Mouse (Mus musculus) cerebellum, adult 11-12 months (tissue): Measurements from ENCODE around the gene Fam120a.
A peak's percentile ranks its signal among the peaks of the same experiment; 100 is the strongest.

Experiments used
- DNase-seq: peaks from one replicate; pipeline ENCODE4 v3.0.0; 2022

Gene Fam120a

GRCm38 (mm10) chr13:48911426-48911825 is 56.4 kb downstream of the Fam120a start:
- DNase-seq: no peak

GRCm38 (mm10) chr13:48905458-48905857 is 62.4 kb downstream of the Fam120a start:
- DNase-seq: no peak

GRCm38 (mm10) chr13:48895376-48895775 is 72.4 kb downstream of the Fam120a start:
- no peak for DNase-seq

- DNase-seq: no peak
Observed at GRCm38 (mm10) chr13:48890260-48890960, 77.4 kb downstream of the Fam120a start.

GRCm38 (mm10) chr13:48878534-48878933 is 89.3 kb downstream of the Fam120a start:
- peak; percentile 99 for DNase-seq

- peak; percentile 58 for DNase-seq
Observed at GRCm38 (mm10) chr13:48877805-48878204, 90.0 kb downstream of the Fam120a start.

- DNase-seq: no peak
Observed at GRCm38 (mm10) chr13:48872726-48873125, 95.1 kb downstream of the Fam120a start.

GRCm38 (mm10) chr13:48871887-48872606 is 95.8 kb downstream of the Fam120a start:
- peak; percentile 59 for DNase-seq

GRCm38 (mm10) chr13:48870771-48871731 is 96.8 kb downstream of the Fam120a start, which contains the start of gene Phf2:
TSS of gene Phf2 (minus strand) at chr13:48871119.
- peak; percentile 55 for DNase-seq

GRCm38 (mm10) chr13:48869950-48870770 is 97.7 kb downstream of the Fam120a start:
- peak; percentile 63 for DNase-seq

- no peak for DNase-seq
Observed at GRCm38 (mm10) chr13:48869600-48869949, 98.2 kb downstream of the Fam120a start.

- DNase-seq: peak; percentile 67
Observed at GRCm38 (mm10) chr13:48869088-48869487, 98.7 kb downstream of the Fam120a start.

GRCm38 (mm10) chr13:48864673-48865356 is 103.0 kb downstream of the Fam120a start:
- peak; percentile 75 for DNase-seq

GRCm38 (mm10) chr13:48863556-48863955 is 104.3 kb downstream of the Fam120a start:
- DNase-seq: no peak

- no peak for DNase-seq
Observed at GRCm38 (mm10) chr13:48861913-48862312, 105.9 kb downstream of the Fam120a start.

GRCm38 (mm10) chr13:48858779-48859178 is 109.0 kb downstream of the Fam120a start:
- no peak for DNase-seq

GRCm38 (mm10) chr13:48858054-48858453 is 109.8 kb downstream of the Fam120a start:
- no peak for DNase-seq

- DNase-seq: no peak
Observed at GRCm38 (mm10) chr13:48857246-48857932, 110.4 kb downstream of the Fam120a start.

GRCm38 (mm10) chr13:48853947-48854346 is 113.9 kb downstream of the Fam120a start:
- DNase-seq: no peak

- DNase-seq: no peak
Observed at GRCm38 (mm10) chr13:48853475-48853874, 114.3 kb downstream of the Fam120a start.

- DNase-seq: no peak
Observed at GRCm38 (mm10) chr13:48852859-48853258, 115.0 kb downstream of the Fam120a start.
